Mouse (Mus musculus) heart, adult 2 months (tissue): ENCODE measurements around the gene Shisa2. TPM values are rescaled to one million over a fixed set of nuclear protein-coding genes. Genes with fewer than 3 reads are reported as not detected.

Source experiments
- DNase-seq, 2 experiments: peaks; one replicate each; pipeline ENCODE4 v3.0.0; 2021
- H3K27ac ChIP-seq: fragments of 200-600 bp; 2 replicates; pipeline ENCODE4 v1.8.1; 2022
- H3K27me3 ChIP-seq: fragments of 200-500 bp; 2 replicates; pipeline ENCODE4 v1.6.1; 2012; ENCODE audit warnings: mild to moderate bottlenecking, low read length, inconsistent platforms, mixed read lengths; ENCODE audit not compliant: control insufficient read depth, insufficient read depth
- H3K36me3 ChIP-seq: fragments of 200-500 bp; 2 replicates; pipeline ENCODE4 v1.6.1; 2012; ENCODE audit warnings: low read length, inconsistent platforms; ENCODE audit not compliant: control insufficient read depth, insufficient read depth
- H3K4me1 ChIP-seq: fragments of 200-500 bp; 2 replicates; pipeline ENCODE4 v1.6.1; 2011; ENCODE audit warnings: low read length; ENCODE audit not compliant: control insufficient read depth, insufficient read depth
- H3K4me3 ChIP-seq: fragments of 200-600 bp; 2 replicates; pipeline ENCODE4 v1.8.1; 2022
- H3K79me2 ChIP-seq: fragments of 200-500 bp; replicated peaks from 2 replicates; pipeline ENCODE4 v1.6.1; 2012; ENCODE audit warnings: mild to moderate bottlenecking, inconsistent platforms, low read length, moderate library complexity, mixed read lengths; ENCODE audit not compliant: control insufficient read depth, insufficient read depth
- H3K9ac ChIP-seq: fragments of 200-500 bp; 2 replicates; pipeline ENCODE4 v1.6.1; 2012; ENCODE audit warnings: low read depth, mild to moderate bottlenecking, control low read depth, inconsistent platforms, low read length, mixed read lengths
- CTCF ChIP-seq: fragments of 200-600 bp; IDR thresholded peaks from 2 replicates; pipeline ENCODE4 v1.8.1; 2022; ENCODE audit warnings: antibody characterized with exemption, mild to moderate bottlenecking, moderate library complexity
- EP300 ChIP-seq: fragments of 200-500 bp; IDR thresholded peaks from 2 replicates; pipeline ENCODE4 v1.6.1; 2011; ENCODE audit warnings: low read depth, low read length, control low read depth; ENCODE audit not compliant: insufficient read depth
- POLR2A ChIP-seq: fragments of 200-500 bp; IDR thresholded peaks from 2 replicates; pipeline ENCODE4 v1.6.1; 2011; ENCODE audit warnings: mild to moderate bottlenecking, low read depth, low read length, control low read depth; ENCODE audit not compliant: insufficient read depth
- WGBS: fragments of 180-500 bp; shearing (Covaris S2); methylation state at CpG from one replicate; pipeline ENCODE4 v1.1.7; 2018; 5-methylcytosine and 5-hydroxymethylcytosine counted together
- intact Hi-C: fragments of 180-260 bp; cut with DNase I; formaldehyde crosslinking; loops from one replicate; pipeline ENCODE4 v1.15.1; 2025
- polyA plus RNA-seq: library from polyadenylated mRNA; depleted of rRNA; stranded (reverse); fragments of >200 nt; gene quantifications from 2 replicates; pipeline ENCODE4 v1.2.3, GENCODE M21; 2012
- total RNA-seq, 2 experiments: library from RNA; stranded (reverse); gene quantifications; 2 replicates each; pipeline ENCODE4 v1.2.3; 2021

Shisa2 gene
- total and polyA plus RNA-seq, 3 experiments, result 0.96 to 1.4 (median 1.0) TPM

DNA sequence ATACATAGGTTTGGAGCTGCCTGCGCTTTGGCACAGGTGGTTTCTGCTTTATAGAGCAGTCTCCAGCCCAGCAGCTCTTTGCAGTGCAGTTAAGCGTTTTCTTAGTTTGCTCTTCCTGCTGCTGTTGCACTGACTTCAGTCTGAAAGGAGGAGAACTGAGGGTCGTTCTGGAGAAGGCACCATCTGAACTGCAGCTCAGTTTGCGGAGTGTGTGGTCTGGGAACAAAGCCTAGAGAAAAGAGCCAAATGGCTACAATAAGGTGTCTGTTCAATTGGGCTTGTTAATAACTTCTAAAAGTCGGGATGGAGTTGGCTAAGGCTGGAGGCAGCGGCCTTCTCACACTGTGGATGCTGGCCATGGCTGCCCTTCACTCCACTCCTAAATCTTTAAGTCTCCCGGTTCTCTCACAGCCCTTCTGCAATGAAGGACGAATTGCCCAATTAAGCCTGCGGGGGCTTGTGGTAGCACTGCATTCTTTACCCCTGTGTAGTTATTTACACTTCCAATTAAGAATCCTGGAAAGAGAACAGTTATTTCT lies 2.1 kb downstream of the Shisa2 start:
- no peak overlapping the region for H3K27ac ChIP-seq
- intact Hi-C loops, result no loop called here
- 65% methylated on average over 9 of the region's 9 CpGs for WGBS
- H3K27me3 ChIP-seq, result no peaks in the 10 kb centered on the region; the same call in 1 of the 2 replicates
- no peak overlapping the region for H3K9ac ChIP-seq
- no peaks in the 10 kb centered on the region for H3K4me1 ChIP-seq
- TF ChIP-seq EP300 (no peak), POLR2A (no peak), CTCF (no peak)
- DNase-seq, result no peak
- no peaks in the 10 kb centered on the region for H3K79me2 ChIP-seq
- H3K4me3 ChIP-seq, result no peak overlapping the region
- no peaks in the 10 kb centered on the region for H3K36me3 ChIP-seq

DNA sequence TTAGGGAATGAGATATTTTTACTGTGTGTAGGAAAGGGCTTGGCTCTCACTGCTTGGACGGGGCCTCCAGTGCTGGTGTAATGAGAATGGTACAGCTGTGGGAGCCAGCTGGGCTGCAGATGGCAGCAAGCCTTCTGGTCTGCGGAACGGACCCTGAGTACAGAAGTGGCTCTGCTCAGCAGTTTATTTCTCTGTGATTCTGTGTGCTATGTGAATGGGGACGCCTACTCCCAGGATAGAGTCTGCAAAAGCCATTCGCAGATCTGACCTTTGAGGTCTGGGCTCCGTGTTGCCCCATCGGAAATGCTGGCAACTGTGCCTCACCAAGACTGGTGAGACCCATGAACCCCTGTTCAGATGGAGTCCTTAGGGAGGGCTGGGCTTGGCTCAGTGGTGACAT lies 2.7 kb downstream of the Shisa2 start:
- H3K9ac ChIP-seq, result no peak overlapping the region
- H3K4me1 ChIP-seq, result no peaks in the 10 kb centered on the region
- no peaks in the 10 kb centered on the region for H3K36me3 ChIP-seq
- no peak overlapping the region for H3K27ac ChIP-seq
- DNase-seq, result no peak
- no peaks in the 10 kb centered on the region; the same call in 1 of the 2 replicates for H3K27me3 ChIP-seq
- H3K79me2 ChIP-seq, result no peaks in the 10 kb centered on the region
- intact Hi-C loops, result no loop called here
- TF ChIP-seq POLR2A (no peak), CTCF (no peak), EP300 (no peak)
- H3K4me3 ChIP-seq, result no peak overlapping the region
- 63% methylated on average over 7 of the region's 7 CpGs for WGBS

DNA sequence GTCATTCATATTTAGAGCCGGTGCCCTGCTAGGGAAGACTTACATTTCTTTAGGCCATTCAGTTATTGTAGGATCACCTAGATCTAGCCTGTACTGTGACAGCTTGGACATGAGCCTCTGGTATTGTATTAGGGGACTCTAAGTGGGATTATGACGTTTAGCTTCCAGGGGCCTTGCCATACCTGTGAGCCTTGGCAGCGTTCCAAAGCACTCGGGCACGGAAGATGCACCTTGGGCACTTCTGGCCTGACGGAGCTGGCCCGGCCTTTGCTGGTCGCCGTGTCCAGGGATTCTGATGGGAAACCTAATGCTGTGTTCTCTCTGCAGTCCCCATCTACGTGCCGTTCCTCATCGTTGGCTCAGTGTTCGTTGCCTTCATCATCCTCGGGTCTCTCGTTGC lies 4.2 kb downstream of the Shisa2 start:
- WGBS, result 88% methylated on average over 15 of the region's 15 CpGs
- DNase-seq, result no peak
- no peaks in the 10 kb centered on the region for H3K79me2 ChIP-seq
- intact Hi-C loops, result no loop called here
- H3K4me3 ChIP-seq, result no peak overlapping the region
- no peak overlapping the region for H3K9ac ChIP-seq
- TF ChIP-seq EP300 (no peak), CTCF (no peak), POLR2A (no peak)
- no peaks in the 10 kb centered on the region for H3K4me1 ChIP-seq
- no peaks in the 10 kb centered on the region; the same call in 1 of the 2 replicates for H3K27me3 ChIP-seq
- no peaks in the 10 kb centered on the region for H3K36me3 ChIP-seq
- no peak overlapping the region for H3K27ac ChIP-seq

DNA sequence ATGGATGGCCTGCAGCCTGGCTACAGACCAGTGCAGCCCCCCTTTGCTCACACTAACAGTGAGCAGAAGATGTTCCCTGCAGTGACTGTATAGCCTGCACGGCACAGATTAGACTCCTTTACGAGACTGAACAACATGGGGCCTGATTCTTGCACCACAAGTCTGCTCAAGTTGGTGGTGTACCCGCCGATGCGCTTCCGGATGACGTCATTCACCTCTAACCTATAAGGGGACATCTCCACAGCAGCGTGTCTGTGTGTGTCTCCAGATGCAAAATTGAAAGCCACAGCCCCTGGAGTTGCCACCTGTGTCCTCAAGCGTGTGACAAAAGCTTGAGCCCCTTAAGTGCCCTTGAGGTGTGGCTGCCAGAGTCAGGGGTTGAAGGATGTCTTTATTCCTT lies 5.0 kb downstream of the Shisa2 start:
- H3K27ac ChIP-seq, result no peak overlapping the region
- no peaks in the 10 kb centered on the region for H3K79me2 ChIP-seq
- H3K27me3 ChIP-seq, result no peaks in the 10 kb centered on the region
- TF ChIP-seq POLR2A, result no peak
- no peak overlapping the region for H3K9ac ChIP-seq
- 91% methylated on average over 9 of the region's 9 CpGs for WGBS
- DNase-seq, result no peak
- intact Hi-C loops, result no loop called here
- no peaks in the 10 kb centered on the region for H3K36me3 ChIP-seq
- no peaks in the 10 kb centered on the region for H3K4me1 ChIP-seq
- H3K4me3 ChIP-seq, result no peak overlapping the region

DNA sequence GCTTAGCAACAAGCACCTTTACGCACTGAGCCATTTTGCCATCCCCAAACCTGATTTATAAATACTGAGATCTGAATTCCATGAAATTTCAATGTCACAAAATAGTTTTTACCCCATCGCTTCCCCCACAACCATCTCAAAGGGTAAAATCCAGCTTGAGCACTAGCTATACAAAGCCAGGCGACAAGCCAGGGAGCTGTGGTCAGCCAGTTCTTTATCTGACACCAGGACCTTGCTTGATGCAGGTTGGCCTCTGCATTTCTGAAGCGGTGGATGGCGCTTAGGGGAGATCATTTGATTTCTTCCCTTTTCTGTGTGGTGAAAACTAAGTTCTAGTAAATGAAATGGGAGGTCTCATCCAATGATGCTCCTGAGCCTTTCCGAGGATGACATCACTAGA lies 7.0 kb downstream of the Shisa2 start:
- no peaks in the 10 kb centered on the region for H3K79me2 ChIP-seq
- WGBS, result 78% methylated on average over 6 of the region's 6 CpGs
- H3K27me3 ChIP-seq, result no peaks in the 10 kb centered on the region
- DNase-seq, result no peak
- H3K9ac ChIP-seq, result no peak overlapping the region
- H3K4me1 ChIP-seq, result no peaks in the 10 kb centered on the region
- intact Hi-C loops, result no loop called here
- H3K27ac ChIP-seq, result no peak overlapping the region
- TF ChIP-seq EP300 (no peak), CTCF (no peak), POLR2A (no peak)
- H3K36me3 ChIP-seq, result no peaks in the 10 kb centered on the region
- no peak overlapping the region for H3K4me3 ChIP-seq

- H3K4me1 ChIP-seq, result no peaks in the 10 kb centered on the region
- no peaks in the 10 kb centered on the region for H3K79me2 ChIP-seq
- no peak for DNase-seq
- H3K27me3 ChIP-seq, result no peaks in the 10 kb centered on the region
- no peak overlapping the region for H3K9ac ChIP-seq
- H3K36me3 ChIP-seq, result no peaks in the 10 kb centered on the region
- no peak overlapping the region for H3K4me3 ChIP-seq
- no peak overlapping the region for H3K27ac ChIP-seq
- 78% methylated on average over 5 of the region's 5 CpGs for WGBS
- TF ChIP-seq POLR2A (no peak), CTCF (no peak), EP300 (no peak)
- intact Hi-C loops, result no loop called here
These were observed 8.3 kb downstream of the Shisa2 start for GRCm38 (mm10) chr14:59633295-59633898.
